In the genomic region with DNA sequence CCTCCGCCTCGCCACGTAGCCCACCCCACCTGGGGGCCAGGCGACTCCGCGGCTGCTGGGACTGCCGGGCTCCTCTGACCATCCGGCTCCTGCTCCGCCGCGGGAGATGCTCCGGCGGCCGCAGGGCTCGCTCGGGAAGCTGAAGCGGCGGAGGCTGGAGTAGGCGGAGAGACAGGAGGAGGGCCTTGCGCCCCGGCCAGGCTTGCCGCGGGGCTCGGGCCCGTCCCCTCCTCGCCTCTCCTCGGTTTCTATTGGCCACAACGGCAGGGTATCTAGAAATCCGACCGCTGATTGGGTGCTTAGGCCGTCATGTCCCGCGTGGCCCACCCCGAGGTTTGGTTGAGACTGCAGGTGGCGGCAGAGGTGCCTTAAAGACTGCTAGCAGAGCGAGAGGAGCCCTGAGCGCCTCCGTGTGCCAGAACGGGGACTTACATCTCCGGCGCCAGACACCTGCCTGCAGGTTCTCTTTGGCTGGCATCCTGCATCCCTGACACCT, we compare ENCODE assay signal across 8 mouse cellular contexts. TPM values are rescaled to one million over a fixed set of nuclear protein-coding genes. Genes with fewer than 3 reads are reported as not detected.
DNase-seq lines count a peak whose midpoint lies in the region; ATAC-seq lines count a peak whose summit lies in the region.

A gene (minus strand): TSS at position 174 of the 496 bp plus-strand sequence.

- peak; percentile 99 for DNase-seq in CD4-positive, CD25-positive, alpha-beta regulatory T cell, adult 2 months (ENCODE audit: low read depth, low spot score)
- peak; percentile 92 for DNase-seq in fat pad, adult 2 months (ENCODE audit: extremely low read depth, low read depth, low spot score)
- DNase-seq in kidney, postnatal 10 days = peak; percentile 98
- peak; percentile 97 to 98 for DNase-seq in natural killer cell, adult 2 months (ENCODE audit: low spot score in 2 of 2)

- H3K9ac ChIP-seq in heart, embryonic 13.5 days = peak within 1 kb of the TSS; percentile 90
- H3K9ac ChIP-seq in liver, embryonic 12.5 days = peak within 1 kb of the TSS; percentile 93
- H3K9ac ChIP-seq in stomach, embryonic 15.5 days = peak within 1 kb of the TSS; percentile 70

- H3K4me1 ChIP-seq in brown adipose tissue, adult 24 weeks (ENCODE audit: control insufficient read depth, insufficient read depth, insufficient read length, low read length) = no peaks in the 10 kb centered on the region
- H3K4me1 ChIP-seq in heart, embryonic 13.5 days = peaks cover 16% of the 10 kb centered on the region
- peaks cover 21% of the 10 kb centered on the region for H3K4me1 ChIP-seq in liver, embryonic 12.5 days
- no peaks in the 10 kb centered on the region for H3K4me1 ChIP-seq in stomach, embryonic 15.5 days

- peak; percentile 100 for ATAC-seq in heart, embryonic 13.5 days (ENCODE audit: extremely low read depth, insufficient number of reproducible peaks, low FRiP score, low TSS enrichment)
- peak; percentile 100 for ATAC-seq in liver, embryonic 12.5 days
- peak; percentile 100 for ATAC-seq in stomach, embryonic 15.5 days (ENCODE audit: insufficient read depth, low FRiP score, low read depth)

- peak within 1 kb of the TSS; percentile 68 for H3K4me3 ChIP-seq in brown adipose tissue, adult 24 weeks (ENCODE audit: insufficient read depth, low read depth, low read length)
- H3K4me3 ChIP-seq in heart, embryonic 13.5 days = peak within 1 kb of the TSS; percentile 85
- peak within 1 kb of the TSS; percentile 94 for H3K4me3 ChIP-seq in liver, embryonic 12.5 days
- peak within 1 kb of the TSS; percentile 63 for H3K4me3 ChIP-seq in stomach, embryonic 15.5 days (replicated peaks)

- no peaks in the 10 kb centered on the region for H3K9me3 ChIP-seq in heart, embryonic 13.5 days
- H3K9me3 ChIP-seq in liver, embryonic 12.5 days (replicated peaks) = no peaks in the 10 kb centered on the region
- H3K9me3 ChIP-seq in stomach, embryonic 15.5 days = no peaks in the 10 kb centered on the region

- H3K4me2 ChIP-seq in heart, embryonic 13.5 days = peak within 1 kb of the TSS; percentile 85
- peak within 1 kb of the TSS; percentile 92 for H3K4me2 ChIP-seq in liver, embryonic 12.5 days
- H3K4me2 ChIP-seq in stomach, embryonic 15.5 days = peak within 1 kb of the TSS; percentile 78

- H3K27ac ChIP-seq in brown adipose tissue, adult 24 weeks (replicated peaks; ENCODE audit: low read depth, low read length) = no peak within 1 kb of the TSS
- peak within 1 kb of the TSS; percentile 94 for H3K27ac ChIP-seq in heart, embryonic 13.5 days (replicated peaks)
- peak within 1 kb of the TSS; percentile 84 for H3K27ac ChIP-seq in liver, embryonic 12.5 days
- H3K27ac ChIP-seq in stomach, embryonic 15.5 days = peak within 1 kb of the TSS; percentile 89

- WGBS in heart, embryonic 13.5 days = under 1% methylated on average over 41 of the region's 41 CpGs
- 2% methylated on average over 41 of the region's 41 CpGs for WGBS in liver, embryonic 12.5 days (ENCODE audit: insufficient replicate concordance)
- under 1% methylated on average over 41 of the region's 41 CpGs for WGBS in stomach, embryonic 15.5 days

- H3K27me3 ChIP-seq in heart, embryonic 13.5 days (replicated peaks) = no peaks in the 10 kb centered on the region
- no peaks in the 10 kb centered on the region for H3K27me3 ChIP-seq in liver, embryonic 12.5 days (replicated peaks)
- no peaks in the 10 kb centered on the region for H3K27me3 ChIP-seq in stomach, embryonic 15.5 days (replicated peaks)

- H3K36me3 ChIP-seq in heart, embryonic 13.5 days = peaks cover 15% of the 10 kb centered on the region
- peaks cover 17% of the 10 kb centered on the region; the same call in 1 of the 2 replicates for H3K36me3 ChIP-seq in liver, embryonic 12.5 days
- H3K36me3 ChIP-seq in stomach, embryonic 15.5 days = no peaks in the 10 kb centered on the region

RNA-seq across cellular contexts. Expression of the gene that starts here (rescaled TPM):
- 3.6 and 5.3 TPM in 2 replicates for polyA plus RNA-seq in brown adipose tissue, adult 24 weeks (2012; ENCODE audit: insufficient read depth, insufficient read length, missing spikeins)
- polyA plus RNA-seq in heart, embryonic 13.5 days (2015; fragmentation: Nextera tagmentation; extraction: Ambion mirVana) = 5.7 and 6.6 TPM in 2 replicates
- polyA plus RNA-seq in liver, embryonic 12.5 days (2016; fragmentation: Nextera tagmentation; extraction: Ambion mirVana) = 3.2 and 4.1 TPM in 2 replicates
- polyA plus RNA-seq in stomach, embryonic 15.5 days (2015; fragmentation: Nextera tagmentation; extraction: Ambion mirVana) = 8.5 and 9.6 TPM in 2 replicates
